ENCODE assay signal across 28 mouse cellular contexts in genomic region chr5:93308909-93309308, GRCm38 (mm10).
"Had no signal": no experiment of that assay in that cellular context is flagged by ENCODE, and none has a peak within 500 bp of the region (broad histone marks: within the 10 kb centered on the region; RNA-seq: fewer than 3 reads in every experiment).

No protein-coding gene starts in this region.

- H3K27ac ChIP-seq: embryonic facial prominence, embryonic 10.5 days; embryonic facial prominence, embryonic 12.5 days; embryonic facial prominence, embryonic 13.5 days; embryonic facial prominence, embryonic 15.5 days; forebrain, embryonic 10.5 days; forebrain, embryonic 12.5 days; forebrain, embryonic 13.5 days; forebrain, embryonic 15.5 days; gastrocnemius, adult 2 months; heart, adult 2 months had no signal

- H3K36me3 ChIP-seq: embryonic facial prominence, embryonic 10.5 days; embryonic facial prominence, embryonic 12.5 days; embryonic facial prominence, embryonic 13.5 days; embryonic facial prominence, embryonic 15.5 days; forebrain, embryonic 10.5 days; forebrain, embryonic 12.5 days; forebrain, embryonic 15.5 days had no signal

- H3K9ac ChIP-seq: embryonic facial prominence, embryonic 12.5 days; embryonic facial prominence, embryonic 13.5 days; embryonic facial prominence, embryonic 15.5 days; forebrain, embryonic 12.5 days; forebrain, embryonic 13.5 days; forebrain, embryonic 15.5 days; forebrain, postnatal 0 days had no signal

- H3K27me3 ChIP-seq: embryonic facial prominence, embryonic 12.5 days; embryonic facial prominence, embryonic 13.5 days; embryonic facial prominence, embryonic 15.5 days; forebrain, embryonic 12.5 days; forebrain, embryonic 13.5 days; forebrain, embryonic 15.5 days had no signal

- H3K4me1 ChIP-seq: embryonic facial prominence, embryonic 10.5 days; embryonic facial prominence, embryonic 12.5 days; embryonic facial prominence, embryonic 13.5 days; embryonic facial prominence, embryonic 15.5 days; forebrain, embryonic 10.5 days; forebrain, embryonic 12.5 days; forebrain, embryonic 13.5 days; forebrain, embryonic 15.5 days had no signal

- H3K4me2 ChIP-seq: embryonic facial prominence, embryonic 12.5 days; embryonic facial prominence, embryonic 13.5 days; embryonic facial prominence, embryonic 15.5 days; forebrain, embryonic 12.5 days; forebrain, embryonic 13.5 days; forebrain, embryonic 15.5 days had no signal

- ATAC-seq: forebrain, embryonic 13.5 days; forebrain, embryonic 14.5 days; forebrain, embryonic 15.5 days; forebrain, embryonic 16.5 days; forebrain, postnatal 0 days had no signal

- H3K4me3 ChIP-seq: embryonic facial prominence, embryonic 10.5 days; embryonic facial prominence, embryonic 12.5 days; embryonic facial prominence, embryonic 13.5 days; embryonic facial prominence, embryonic 15.5 days; erythroblast, embryonic 14.5 days; forebrain, embryonic 10.5 days; forebrain, embryonic 12.5 days; forebrain, embryonic 13.5 days; forebrain, embryonic 15.5 days; gastrocnemius, adult 2 months; heart, adult 2 months had no signal

- H3K9me3 ChIP-seq: embryonic facial prominence, embryonic 10.5 days; embryonic facial prominence, embryonic 12.5 days; embryonic facial prominence, embryonic 13.5 days; embryonic facial prominence, embryonic 15.5 days; forebrain, embryonic 10.5 days; forebrain, embryonic 12.5 days; forebrain, embryonic 13.5 days; forebrain, embryonic 15.5 days had no signal

- DNase-seq: cerebellum, adult 2 months; cerebellum, adult 8-10 months; cerebellum, adult 9-10 months; cerebellum, adult 9-11 months; cerebellum, postnatal 10 days; cerebellum, postnatal 14 days; cerebellum, postnatal 25 days; cerebellum, postnatal 36 days; embryo, embryonic 11 days; forebrain, postnatal 0 days; gastrocnemius, adult 2 months; gastrocnemius, postnatal 10 days; gastrocnemius, postnatal 14 days; gastrocnemius, postnatal 25 days; gastrocnemius, postnatal 36 days; heart, adult 18-20 months; heart, adult 2 months had no signal
